Mouse (Mus musculus): Measurements from ENCODE around the gene Gm10912.

The Gm10912 gene

DNA sequence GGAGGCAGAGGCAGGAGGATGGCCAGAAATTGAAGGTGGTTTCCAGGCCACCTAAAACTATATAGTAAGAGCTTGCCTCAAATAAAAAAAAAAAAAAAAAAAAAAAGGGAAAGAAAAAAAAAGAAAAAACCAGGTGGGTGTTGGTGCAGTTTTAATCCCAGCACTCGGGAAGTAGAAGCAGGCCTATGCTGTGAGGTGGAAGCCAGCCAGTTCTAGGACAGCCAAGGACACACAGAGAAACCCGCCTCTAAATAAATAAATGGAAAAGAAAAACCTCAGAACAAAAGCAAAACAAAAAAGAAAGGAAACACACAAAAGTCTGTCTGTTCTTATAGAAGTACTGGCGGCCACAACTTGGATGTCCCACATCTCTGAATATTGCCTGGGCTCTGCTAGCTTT is 49.3 kb downstream of the Gm10912 start:
- DNase-seq (ENCODE audit: extremely low read depth, insufficient read length, low spot score) = no peak

Data from 3134 (cell line).